Mouse (Mus musculus) brain, embryonic 14.5 days (tissue): ENCODE measurements around the gene Brd2.

Experiments
- CTCF ChIP-seq: fragments of 200-500 bp; IDR thresholded peaks from 2 replicates; pipeline ENCODE4 v1.5.1; 2012; ENCODE audit warnings: inconsistent platforms, mild to moderate bottlenecking, moderate library complexity, borderline replicate concordance; ENCODE audit not compliant: insufficient read depth, insufficient read length; ENCODE audit errors: extremely low read depth
- POLR2A ChIP-seq: fragments of 200-500 bp; IDR thresholded peaks from 2 replicates; pipeline ENCODE4 v1.6.1; 2012; ENCODE audit warnings: mild to moderate bottlenecking, inconsistent platforms, borderline replicate concordance; ENCODE audit not compliant: poor library complexity, insufficient read depth, insufficient read length, severe bottlenecking; ENCODE audit errors: extremely low read depth

DNA sequence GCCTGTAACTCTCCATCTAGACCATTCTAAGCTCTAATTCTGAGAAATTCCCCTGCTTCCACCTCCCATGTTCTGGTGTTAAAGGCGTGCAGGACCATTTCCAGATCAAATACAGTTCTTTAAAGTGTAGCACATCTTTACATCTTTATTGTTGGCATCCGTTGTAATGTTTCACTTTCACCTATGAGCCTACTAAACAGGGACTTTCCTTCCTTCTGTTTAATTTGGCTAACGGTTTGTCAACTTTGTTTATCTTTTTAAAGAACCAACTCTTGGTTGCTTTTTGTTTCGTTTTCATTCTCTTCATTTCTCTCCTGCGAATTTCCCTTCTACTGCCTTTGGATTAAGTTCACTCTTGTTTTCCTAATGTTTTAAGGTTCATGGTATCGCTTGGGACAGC is 19.6 kb downstream of the Brd2 start:
- TF ChIP-seq CTCF (no peak), POLR2A (no peak)
